Mouse (Mus musculus): ENCODE results near the gene Slc4a8. TPM values are rescaled to one million over a fixed set of nuclear protein-coding genes. Genes with fewer than 3 reads are reported as not detected.

Slc4a8 gene
- total RNA-seq, 2 experiments from 2014 or later, result 0.83 to 2.1 TPM

DNA sequence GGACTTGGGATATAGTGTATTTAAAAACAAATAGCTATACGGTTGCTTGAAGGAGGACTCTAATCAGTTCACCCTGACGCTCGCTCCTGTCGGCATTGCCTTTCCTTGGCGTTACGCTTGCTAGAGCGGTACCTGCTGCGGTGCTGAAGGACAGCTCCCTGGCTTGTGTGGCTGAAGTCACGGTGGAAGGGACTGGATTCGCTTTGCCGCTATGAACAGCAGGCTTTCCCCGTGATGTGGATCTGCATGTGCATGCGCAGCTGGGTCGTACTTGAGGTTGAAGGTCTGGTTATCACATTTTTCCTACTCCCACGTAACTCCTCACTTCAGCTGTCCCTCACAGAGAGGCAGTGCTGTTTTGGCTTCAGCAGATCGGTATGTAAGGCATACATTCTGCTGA, 111.6 kb downstream of the Slc4a8 start:
- ATAC-seq (replicated peaks; ENCODE audit: low FRiP score, poor library complexity, severe bottlenecking), result no peak

Other genes starting within 250 kb of the Slc4a8 start
- gene Tfcp2, start 209.7 kb upstream of the Slc4a8 start, total RNA-seq (2015; ENCODE audit: low replicate concordance), result 5.0 and 17.7 TPM in 2 replicates
- 17.1 and 21.6 TPM in 2 replicates for gene Tfcp2, start 209.7 kb upstream of the Slc4a8 start, total RNA-seq (2017; ENCODE audit: low replicate concordance)
- 3.2 and 4.6 TPM in 2 replicates for gene Pou6f1, start 161.8 kb upstream of the Slc4a8 start, total RNA-seq (2015; ENCODE audit: low replicate concordance)
- 1.7 TPM in 1 of 2 replicates, not detected in the other for gene Pou6f1, start 161.8 kb upstream of the Slc4a8 start, total RNA-seq (2017; ENCODE audit: low replicate concordance)
- gene Dazap2, start 146.4 kb upstream of the Slc4a8 start, total RNA-seq (2015; ENCODE audit: low replicate concordance), result 203 and 210 TPM in 2 replicates
- gene Dazap2, start 146.4 kb upstream of the Slc4a8 start, total RNA-seq (2017; ENCODE audit: low replicate concordance), result 79.8 and 101 TPM in 2 replicates
- 3.6 TPM in 1 of 2 replicates, not detected in the other for gene Smagp, start 124.8 kb upstream of the Slc4a8 start, total RNA-seq (2015; ENCODE audit: low replicate concordance)
- gene Smagp, start 124.8 kb upstream of the Slc4a8 start, total RNA-seq (2017; ENCODE audit: low replicate concordance), result 2.6 TPM in 1 of 2 replicates, not detected in the other
- 29.8 and 50.5 TPM in 2 replicates for gene Bin2, start 92.2 kb upstream of the Slc4a8 start, total RNA-seq (2015; ENCODE audit: low replicate concordance)
- gene Bin2, start 92.2 kb upstream of the Slc4a8 start, total RNA-seq (2017; ENCODE audit: low replicate concordance), result 18.3 and 37.0 TPM in 2 replicates
- gene Cela1, start 73.8 kb upstream of the Slc4a8 start, total RNA-seq (2015; ENCODE audit: low replicate concordance), result 56.2 and 77.8 TPM in 2 replicates
- 26.6 and 30.5 TPM in 2 replicates for gene Cela1, start 73.8 kb upstream of the Slc4a8 start, total RNA-seq (2017; ENCODE audit: low replicate concordance)
- 1.3 and 3.6 TPM in 2 replicates for gene Galnt6, start 32.4 kb upstream of the Slc4a8 start, total RNA-seq (2015; ENCODE audit: low replicate concordance)
- 4.4 and 5.4 TPM in 2 replicates for gene Galnt6, start 32.4 kb upstream of the Slc4a8 start, total RNA-seq (2017; ENCODE audit: low replicate concordance)
- gene Scn8a, start 108.1 kb downstream of the Slc4a8 start, total RNA-seq (2015; ENCODE audit: low replicate concordance), result not detected in 2 replicates
- not detected in 2 replicates for gene Scn8a, start 108.1 kb downstream of the Slc4a8 start, total RNA-seq (2017; ENCODE audit: low replicate concordance)

Data from erythroid progenitor cell, adult 5-6 weeks (primary cell).